Mouse (Mus musculus): ENCODE data around the gene Glp2r.

Glp2r gene

GRCm38 (mm10) chr11:67636905-67637586 lies 133.9 kb downstream of the Glp2r start:
- DNase-seq (ENCODE audit: extremely low spot score) = no peak

GRCm38 (mm10) chr11:67636201-67636600 lies 134.8 kb downstream of the Glp2r start:
- DNase-seq (ENCODE audit: extremely low spot score) = no peak

- DNase-seq (ENCODE audit: extremely low spot score) = no peak
These were observed 137.2 kb downstream of the Glp2r start for GRCm38 (mm10) chr11:67633620-67634229.

GRCm38 (mm10) chr11:67632906-67633305 lies 138.0 kb downstream of the Glp2r start:
- no peak for DNase-seq (ENCODE audit: extremely low spot score)

- no peak for DNase-seq (ENCODE audit: extremely low spot score)
These were observed 142.4 kb downstream of the Glp2r start for GRCm38 (mm10) chr11:67628522-67628921.

- DNase-seq (ENCODE audit: extremely low spot score) = no peak
These were observed 143.8 kb downstream of the Glp2r start for GRCm38 (mm10) chr11:67627179-67627578.

- no peak for DNase-seq (ENCODE audit: extremely low spot score)
These were observed 148.6 kb downstream of the Glp2r start for GRCm38 (mm10) chr11:67622340-67622739.

- no peak for DNase-seq (ENCODE audit: extremely low spot score)
These were observed 154.3 kb downstream of the Glp2r start for GRCm38 (mm10) chr11:67616557-67617239.

- DNase-seq (ENCODE audit: extremely low spot score) = no peak
These were observed 158.7 kb downstream of the Glp2r start for GRCm38 (mm10) chr11:67612158-67612839.

Data from embryo, embryonic 9.5 days (tissue).